Mouse (Mus musculus) hindbrain, embryonic 14.5 days (tissue): ENCODE results near the gene Sema3f. TPM values are rescaled to one million over a fixed set of nuclear protein-coding genes. Genes with fewer than 3 reads are reported as not detected.

Source experiments
- polyA plus RNA-seq: library from polyadenylated mRNA; unstranded; fragments of >200 nt; fragmentation: Nextera tagmentation; extraction: Ambion mirVana; gene quantifications from 2 replicates; pipeline ENCODE4 v1.2.1, GENCODE M21; 2014

The Sema3f gene
- polyA plus RNA-seq, 1 experiment from 2014 or later: 17.5 TPM

Other genes starting within 250 kb of the Sema3f start
- 47.1 and 51.7 TPM in 2 replicates for gene Tmem115, start 176.5 kb downstream of the Sema3f start, polyA plus RNA-seq
- 44.9 and 49.3 TPM in 2 replicates for gene Cyb561d2, start 168.3 kb downstream of the Sema3f start, polyA plus RNA-seq
- 65.8 and 71.4 TPM in 2 replicates for gene Nprl2, start 168.2 kb downstream of the Sema3f start, polyA plus RNA-seq
- 3.3 TPM in 2 replicates for gene Zmynd10, start 163.2 kb downstream of the Sema3f start, polyA plus RNA-seq
- 32.6 and 33.5 TPM in 2 replicates for gene Rassf1, start 158.9 kb downstream of the Sema3f start, polyA plus RNA-seq
- 115 and 130 TPM in 2 replicates for gene Tusc2, start 147.2 kb downstream of the Sema3f start, polyA plus RNA-seq
- 71.7 and 76.6 TPM in 2 replicates for gene Hyal2, start 142.5 kb downstream of the Sema3f start, polyA plus RNA-seq
- gene Hyal1, start 133.5 kb downstream of the Sema3f start, polyA plus RNA-seq: 3.1 and 4.9 TPM in 2 replicates
- gene Naa80, start 131.6 kb downstream of the Sema3f start, polyA plus RNA-seq: 14.4 and 16.4 TPM in 2 replicates
- 0.96 and 1.2 TPM in 2 replicates for gene Hyal3, start 129.7 kb downstream of the Sema3f start, polyA plus RNA-seq
- 11.2 and 16.5 TPM in 2 replicates for gene Ifrd2, start 122.8 kb downstream of the Sema3f start, polyA plus RNA-seq
- 4.2 and 4.5 TPM in 2 replicates for gene Sema3b, start 101.2 kb downstream of the Sema3f start, polyA plus RNA-seq
- gene Gnai2, start 75.1 kb downstream of the Sema3f start, polyA plus RNA-seq: 282 and 291 TPM in 2 replicates
- 48.3 and 48.5 TPM in 2 replicates for gene Slc38a3, start 40.9 kb downstream of the Sema3f start, polyA plus RNA-seq
- 1.3 TPM in 2 replicates for gene Gnat1, start 30.8 kb downstream of the Sema3f start, polyA plus RNA-seq
- gene Rbm5, start 60.5 kb upstream of the Sema3f start, polyA plus RNA-seq: 199 and 205 TPM in 2 replicates
- 79.2 and 80.4 TPM in 2 replicates for gene Rbm6, start 162.8 kb upstream of the Sema3f start, polyA plus RNA-seq
- 22.1 and 23.1 TPM in 2 replicates for gene Mon1a, start 177.7 kb upstream of the Sema3f start, polyA plus RNA-seq
- 0.95 and 1.2 TPM in 2 replicates for gene Mst1r, start 196.4 kb upstream of the Sema3f start, polyA plus RNA-seq
- gene Actl11, start 218.0 kb upstream of the Sema3f start, polyA plus RNA-seq: not detected in 2 replicates
- 16.7 and 20.0 TPM in 2 replicates for gene Camkv, start 225.2 kb upstream of the Sema3f start, polyA plus RNA-seq
- 8.4 and 8.6 TPM in 2 replicates for gene Traip, start 239.7 kb upstream of the Sema3f start, polyA plus RNA-seq